Mouse (Mus musculus) CH12.LX (cell line): ENCODE results near the gene Smim24. TPM values are rescaled to one million over a fixed set of nuclear protein-coding genes. Genes with fewer than 3 reads are reported as not detected.

ENCODE experiments used
- DNase-seq: peaks from one replicate; pipeline ENCODE4 v3.0.0-alpha.2; 2013; ENCODE audit errors: extremely low read depth
- H3K27ac ChIP-seq: 2 replicates; pipeline ENCODE4 v1.5.1; 2012; ENCODE audit warnings: low read depth, mild to moderate bottlenecking, control low read depth, moderate library complexity; ENCODE audit not compliant: insufficient read depth
- H3K27me3 ChIP-seq: replicated peaks from 2 replicates; pipeline ENCODE3; 2012; ENCODE audit warnings: inconsistent platforms
- H3K36me3 ChIP-seq, 2 experiments: replicated peaks in 1 of 2; 2 replicates each; pipeline versions ENCODE3 to v1.6.1; 2012; ENCODE audit warnings: inconsistent platforms in 1 of 2, low read length in 1 of 2, mild to moderate bottlenecking in 1 of 2, mixed read lengths in 1 of 2, moderate library complexity in 1 of 2; ENCODE audit not compliant: control insufficient read depth in 1 of 2, insufficient read depth in 1 of 2
- H3K4me1 ChIP-seq, 2 experiments: 2 replicates each; pipeline ENCODE4 v1.6.1; 2012; ENCODE audit warnings: inconsistent platforms in 1 of 2, moderate library complexity in 1 of 2; ENCODE audit not compliant: insufficient read depth in 2 of 2, control insufficient read depth in 1 of 2
- H3K4me2 ChIP-seq: 2 replicates; pipeline ENCODE4 v1.6.1; 2012; ENCODE audit warnings: low read depth, mild to moderate bottlenecking, control low read depth; ENCODE audit not compliant: poor library complexity, insufficient read depth, severe bottlenecking
- H3K4me3 ChIP-seq, 3 experiments: fragments of 150-350 bp in 1 of 3; sonication (generic) in 1 of 3; replicated peaks in 1 of 3; 2 replicates each; pipeline versions ENCODE3 to v1.5.1; 2011 to 2012; ENCODE audit warnings: low read depth in 2 of 3, low read length in 2 of 3, mild to moderate bottlenecking in 2 of 3, moderate library complexity in 2 of 3, control low read depth in 1 of 3, improper control_type of control experiment in 1 of 3, inconsistent platforms in 1 of 3, mixed read lengths in 1 of 3; ENCODE audit not compliant: poor library complexity in 1 of 3
- H3K79me2 ChIP-seq: replicated peaks from 2 replicates; pipeline ENCODE4 v1.6.1; 2012; ENCODE audit warnings: mild to moderate bottlenecking, moderate library complexity; ENCODE audit not compliant: control insufficient read depth, poor library complexity, insufficient read depth, severe bottlenecking; ENCODE audit errors: extremely low read depth
- H3K9ac ChIP-seq: 2 replicates; pipeline ENCODE4 v1.6.1; 2012; ENCODE audit warnings: low read depth, mild to moderate bottlenecking, control low read depth, moderate library complexity; ENCODE audit not compliant: insufficient read depth
- H3K9me3 ChIP-seq: replicated peaks from 2 replicates; pipeline ENCODE3; 2012; ENCODE audit warnings: low read length, inconsistent platforms, mixed read lengths
- BHLHE40 ChIP-seq: IDR thresholded peaks from 2 replicates; pipeline ENCODE4 v1.6.1; 2011; ENCODE audit warnings: mild to moderate bottlenecking, low read depth, low read length, improper control_type of control experiment
- CHD1 ChIP-seq: IDR thresholded peaks from 2 replicates; pipeline ENCODE4 v1.6.1; 2012; ENCODE audit warnings: low read depth, low read length, improper control_type of control experiment, inconsistent platforms
- EP300 ChIP-seq: IDR thresholded peaks from 2 replicates; pipeline ENCODE4 v1.6.1; 2011; ENCODE audit warnings: low read length, improper control_type of control experiment
- HCFC1 ChIP-seq: IDR thresholded peaks from 2 replicates; pipeline ENCODE4 v1.6.1; 2012; ENCODE audit warnings: low read depth, mild to moderate bottlenecking, inconsistent platforms, low read length, improper control_type of control experiment
- JUND ChIP-seq: conservative IDR thresholded peaks from 2 replicates; pipeline ENCODE4 v1.6.1; 2011; ENCODE audit warnings: low read depth, low read length, improper control_type of control experiment
- MAFK ChIP-seq: IDR thresholded peaks from 2 replicates; pipeline ENCODE4 v1.6.1; 2011; ENCODE audit warnings: low read length, improper control_type of control experiment; ENCODE audit not compliant: insufficient replicate concordance
- MAZ ChIP-seq: IDR thresholded peaks from 2 replicates; pipeline ENCODE4 v1.6.1; 2012; ENCODE audit warnings: low read depth, mild to moderate bottlenecking, inconsistent platforms, low read length, improper control_type of control experiment, moderate library complexity
- NRF1 ChIP-seq: IDR thresholded peaks from 2 replicates; pipeline ENCODE4 v1.6.1; 2014; ENCODE audit warnings: low read depth, mild to moderate bottlenecking, inconsistent platforms, low read length, improper control_type of control experiment, moderate library complexity
- POLR2A ChIP-seq: IDR thresholded peaks from 2 replicates; pipeline ENCODE4 v1.6.1; 2011; ENCODE audit warnings: low read depth, mild to moderate bottlenecking, improper control_type of control experiment, low read length
- RCOR1 ChIP-seq: conservative IDR thresholded peaks from 2 replicates; pipeline ENCODE4 v1.6.1; 2012; ENCODE audit warnings: low read depth, mild to moderate bottlenecking, inconsistent platforms, low read length, improper control_type of control experiment
- TBP ChIP-seq: conservative IDR thresholded peaks from 2 replicates; pipeline ENCODE4 v1.6.1; 2011; ENCODE audit warnings: low read depth, low read length, improper control_type of control experiment
- USF2 ChIP-seq: conservative IDR thresholded peaks from 2 replicates; pipeline ENCODE4 v1.6.1; 2011; ENCODE audit warnings: low read depth, low read length, improper control_type of control experiment
- ZKSCAN1 ChIP-seq: IDR thresholded peaks from 2 replicates; pipeline ENCODE4 v1.6.1; 2012; ENCODE audit warnings: low read depth, inconsistent platforms, low read length, improper control_type of control experiment, borderline replicate concordance
- ZMIZ1 ChIP-seq: IDR thresholded peaks from 2 replicates; pipeline ENCODE4 v1.6.1; 2012; ENCODE audit warnings: low read depth, mild to moderate bottlenecking, inconsistent platforms, low read length, improper control_type of control experiment
- ZNF384 ChIP-seq: IDR thresholded peaks from 2 replicates; pipeline ENCODE4 v1.6.1; 2012; ENCODE audit warnings: low read depth, low read length, improper control_type of control experiment, inconsistent platforms
- dilution Hi-C: fragments of 300-500 bp; cut with MboI; formaldehyde crosslinking; loops from 2 replicates; pipeline ENCODE4 v1.14.3; 2020; ENCODE audit warnings: low sequenced_read_pairs; ENCODE audit not compliant: extremely low pct_unique_long_range_greater_than_20kb, extremely low pct_ligation_motif_present
- in situ Hi-C: fragments of 300-500 bp; cut with MboI; formaldehyde crosslinking; loops from 3 replicates; pipeline ENCODE4 v1.14.3; 2019; ENCODE audit warnings: low sequenced_read_pairs, low pct_ligation_motif_present, low pct_unique_long_range_greater_than_20kb, mixed read lengths
- polyA plus RNA-seq: library from polyadenylated mRNA; unstranded; fragments of >175 nt; gene quantifications from 2 replicates; pipeline ENCODE4 v1.2.1, GENCODE M21; 2012; ENCODE audit warnings: low read depth; ENCODE audit not compliant: insufficient read length
- total RNA-seq, 2 experiments: library from RNA; depleted of rRNA; stranded (reverse); fragments of 300-350 nt in 1 of 2; fragments of >200 nt in 1 of 2; gene quantifications; 2 replicates each; pipeline ENCODE4 v1.2.3; 2012 to 2014

Gene Smim24
- total and polyA plus RNA-seq, 3 experiments = 0.13 to 0.64 TPM; not detected in 1

DNA sequence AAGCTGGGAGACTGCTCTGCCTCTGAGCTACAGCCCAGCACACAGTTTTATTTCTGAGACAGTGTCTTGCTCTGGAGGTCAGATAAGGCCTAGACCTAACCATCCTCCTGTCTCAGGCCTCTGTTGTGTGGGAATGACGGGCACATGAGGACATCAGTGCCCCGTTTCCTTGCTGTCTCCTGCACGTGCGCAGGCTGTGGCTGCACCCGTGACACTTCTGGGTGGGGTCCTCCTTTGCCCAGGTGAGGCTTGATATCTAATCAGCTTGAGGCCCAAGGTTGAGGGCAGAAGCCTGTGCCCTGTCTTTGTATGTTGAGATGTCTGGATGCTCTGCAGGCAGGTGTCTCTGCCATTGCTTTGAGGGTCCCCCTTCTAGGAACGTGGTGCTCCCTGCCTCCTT lies 581 bp upstream of the Smim24 start:
- H3K4me3 ChIP-seq = no peak overlapping the region
- no peak overlapping the region for H3K27ac ChIP-seq
- no peak for DNase-seq
- H3K79me2 ChIP-seq = no peaks in the 10 kb centered on the region
- no peak overlapping the region for H3K9ac ChIP-seq
- no peaks in the 10 kb centered on the region for H3K27me3 ChIP-seq
- in situ Hi-C loops = no loop called here
- no peak overlapping the region for H3K4me2 ChIP-seq
- peaks cover 39 to 60% of the 10 kb centered on the region in 2 experiments for H3K36me3 ChIP-seq
- dilution Hi-C loops = no loop called here
- H3K9me3 ChIP-seq = no peaks in the 10 kb centered on the region
- TF ChIP-seq ZKSCAN1 (no peak), EP300 (no peak), POLR2A (no peak), MAZ (no peak), RCOR1 (no peak), USF2 (no peak), NRF1 (no peak), ZNF384 (no peak), MAFK (no peak), HCFC1 (no peak), BHLHE40 (no peak), CHD1 (no peak), ZMIZ1 (no peak), JUND (no peak)
- TF ChIP-seq, all 38 proteins: peak for 0
- H3K4me1 ChIP-seq = no peaks in the 10 kb centered on the region; a peak in 1 of 4 replicates

GRCm38 (mm10) chr10:81393456-81394063 lies 709 bp downstream of the Smim24 start:
- dilution Hi-C loops (no loop called here), in situ Hi-C loops (no loop called here)
- no peak overlapping the region for H3K4me2 ChIP-seq
- no peaks in the 10 kb centered on the region; a peak in 1 of 4 replicates for H3K4me1 ChIP-seq
- no peaks in the 10 kb centered on the region for H3K27me3 ChIP-seq
- no peak for TF ChIP-seq TBP
- no peak for TF ChIP-seq ZMIZ1
- no peaks in the 10 kb centered on the region for H3K79me2 ChIP-seq
- DNase-seq = no peak
- H3K9me3 ChIP-seq = no peaks in the 10 kb centered on the region
- H3K36me3 ChIP-seq = peaks cover 29 to 54% of the 10 kb centered on the region in 2 experiments
- no peak overlapping the region for H3K4me3 ChIP-seq
- H3K27ac ChIP-seq = no peak overlapping the region
- no peak overlapping the region for H3K9ac ChIP-seq
